Mouse (Mus musculus) midbrain, embryonic 13.5 days (tissue): Measurements from ENCODE around the gene Cnot2. TPM values are rescaled to one million over a fixed set of nuclear protein-coding genes. Genes with fewer than 3 reads are reported as not detected.
"Not testable (repeated sequence)": the region's sequence is repeated elsewhere in the genome, so short reads cannot be mapped to it uniquely, and the experiment has no call there.

Source experiments
- ATAC-seq: fragments of 200-750 bp; cut with Nextera tagmentation; 2 replicates; pipeline ENCODE4 v1.8.0; 2017; ENCODE audit warnings: mild to moderate bottlenecking, moderate TSS enrichment, moderate library complexity
- H3K27ac ChIP-seq: fragments of 300-500 bp; sonication (generic); 2 replicates; pipeline ENCODE4 v1.5.1; 2015; ENCODE audit warnings: inconsistent platforms, mild to moderate bottlenecking, moderate library complexity
- H3K27me3 ChIP-seq: fragments of 300-500 bp; sonication (generic); 2 replicates; pipeline ENCODE4 v1.6.1; 2015; ENCODE audit warnings: mild to moderate bottlenecking, inconsistent platforms
- H3K36me3 ChIP-seq: fragments of 300-500 bp; sonication (generic); 2 replicates; pipeline ENCODE4 v1.6.1; 2015; ENCODE audit warnings: mild to moderate bottlenecking, inconsistent platforms
- H3K4me1 ChIP-seq: fragments of 300-500 bp; sonication (generic); replicated peaks from 2 replicates; pipeline ENCODE4 v1.6.1; 2015; ENCODE audit warnings: inconsistent platforms
- H3K4me2 ChIP-seq: fragments of 300-500 bp; sonication (generic); replicated peaks from 2 replicates; pipeline ENCODE4 v1.6.1; 2015; ENCODE audit warnings: moderate library complexity, mild to moderate bottlenecking, inconsistent platforms
- H3K4me3 ChIP-seq: fragments of 300-500 bp; sonication (generic); replicated peaks from 2 replicates; pipeline ENCODE4 v1.5.1; 2015; ENCODE audit warnings: mild to moderate bottlenecking, inconsistent platforms
- H3K9ac ChIP-seq: fragments of 300-500 bp; sonication (generic); replicated peaks from 2 replicates; pipeline ENCODE4 v1.6.1; 2015; ENCODE audit warnings: mild to moderate bottlenecking, inconsistent platforms
- H3K9me3 ChIP-seq: fragments of 300-500 bp; sonication (generic); 2 replicates; pipeline ENCODE4 v1.6.1; 2016; ENCODE audit warnings: mild to moderate bottlenecking, inconsistent platforms
- WGBS: fragments of 180-500 bp; shearing (Covaris S2); methylation state at CpG from one replicate; pipeline ENCODE4 v1.1.7; 2015; 5-methylcytosine and 5-hydroxymethylcytosine counted together
- polyA plus RNA-seq: library from polyadenylated mRNA; unstranded; fragments of >200 nt; fragmentation: Nextera tagmentation; extraction: Ambion mirVana; gene quantifications from 2 replicates; pipeline ENCODE4 v1.2.1, GENCODE M21; 2015

Gene Cnot2
- 111 and 117 TPM in 2 replicates for polyA plus RNA-seq

GRCm38 (mm10) chr10:116581369-116581718 lies at the start of gene Cnot2:
TSS of gene Cnot2 (minus strand) at chr10:116581511.
- Histone ChIP-seq H3K27ac (peak within 1 kb of the TSS; percentile 99), H3K27me3 (no peaks in the 10 kb centered on the region), H3K9me3 (no peaks in the 10 kb centered on the region), H3K36me3 (peaks cover 16% of the 10 kb centered on the region), H3K4me3 (peak within 1 kb of the TSS; percentile 92), H3K4me2 (peak within 1 kb of the TSS; percentile 81), H3K9ac (peak within 1 kb of the TSS; percentile 97), H3K4me1 (peaks cover 26% of the 10 kb centered on the region)
- ATAC-seq = no peak
- under 1% methylated on average over 47 of the region's 47 CpGs for WGBS

DNA sequence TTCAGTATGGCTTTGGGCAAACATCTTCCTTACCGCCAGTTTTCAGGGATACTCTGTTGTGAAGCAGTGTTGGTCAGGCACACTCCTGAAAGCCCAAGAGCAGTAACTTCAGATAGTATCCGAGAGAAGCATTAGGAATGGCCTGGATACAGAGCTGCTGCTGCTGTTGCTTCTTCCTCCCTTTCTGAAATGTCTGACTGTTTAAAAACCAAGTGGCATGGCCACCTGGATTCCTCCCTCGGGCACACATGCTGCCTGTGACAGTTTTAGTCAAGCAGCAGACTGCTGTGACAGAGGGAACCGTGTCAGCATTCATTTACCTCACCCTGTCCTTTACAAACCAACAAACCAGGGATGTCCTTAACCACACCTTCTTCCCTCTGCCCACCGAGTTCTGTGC lies 47.6 kb upstream of the Cnot2 start:
- no peak overlapping the region for H3K9ac ChIP-seq
- 86% methylated on average over 5 of the region's 5 CpGs for WGBS
- ATAC-seq = no peak

GRCm38 (mm10) chr10:116626009-116626408 lies 44.7 kb upstream of the Cnot2 start:
- no peaks in the 10 kb centered on the region for H3K27me3 ChIP-seq

More for the DNA sequence above, 47.6 kb upstream of the Cnot2 start:
- Histone ChIP-seq H3K36me3 (no peaks in the 10 kb centered on the region), H3K4me1 (no peaks in the 10 kb centered on the region), H3K4me2 (no peak overlapping the region), H3K9me3 (peaks cover 4% of the 10 kb centered on the region; the same call in 1 of the 2 replicates), H3K4me3 (no peak overlapping the region), H3K27me3 (no peaks in the 10 kb centered on the region), H3K27ac (no peak overlapping the region)

DNA sequence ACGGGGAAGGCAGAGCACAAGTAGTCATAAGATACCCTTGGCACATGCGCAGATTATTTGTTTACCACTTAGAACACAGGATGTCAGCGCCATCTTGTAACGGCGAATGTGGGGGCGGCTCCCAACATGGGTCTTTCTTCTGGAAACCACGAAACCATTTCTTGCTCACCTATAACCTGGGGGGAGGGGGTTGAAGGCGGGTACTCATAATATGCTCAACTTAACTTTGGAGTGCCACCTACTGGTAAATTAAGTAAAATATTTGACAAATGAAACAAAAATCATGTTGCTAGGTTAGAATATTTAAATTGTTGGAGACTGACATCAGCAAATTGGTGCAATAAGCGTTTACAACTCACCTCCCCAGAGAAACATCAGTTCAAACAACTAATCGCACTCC lies 31.9 kb upstream of the Cnot2 start:
- WGBS = 92% methylated on average over 9 of the region's 10 CpGs
- not testable (repeated sequence) for H3K27ac ChIP-seq, H3K9ac ChIP-seq, H3K36me3 ChIP-seq, H3K9me3 ChIP-seq, H3K27me3 ChIP-seq, H3K4me1 ChIP-seq, H3K4me2 ChIP-seq, ATAC-seq, H3K4me3 ChIP-seq

More at GRCm38 (mm10) chr10:116626009-116626408, 44.7 kb upstream of the Cnot2 start:
- Histone ChIP-seq H3K9me3 (peaks cover 4% of the 10 kb centered on the region; the same call in 1 of the 2 replicates), H3K4me1 (no peaks in the 10 kb centered on the region), H3K9ac (no peak overlapping the region), H3K4me3 (no peak overlapping the region), H3K27ac (no peak overlapping the region), H3K36me3 (no peaks in the 10 kb centered on the region), H3K4me2 (no peak overlapping the region)
- ATAC-seq = no peak
- 93% methylated on average over 1 of the region's 1 CpGs for WGBS

GRCm38 (mm10) chr10:116604905-116605162 lies 23.5 kb upstream of the Cnot2 start:
- WGBS = 94% methylated on average over 4 of the region's 4 CpGs
- Histone ChIP-seq H3K27ac (no peak overlapping the region), H3K4me1 (no peaks in the 10 kb centered on the region)

GRCm38 (mm10) chr10:116604081-116604904 lies 23.0 kb upstream of the Cnot2 start:
- no peak for ATAC-seq
- WGBS = 89% methylated on average over 6 of the region's 6 CpGs
- Histone ChIP-seq H3K9me3 (no peaks in the 10 kb centered on the region), H3K27ac (no peak overlapping the region), H3K4me3 (no peak overlapping the region), H3K27me3 (no peaks in the 10 kb centered on the region), H3K4me2 (no peak overlapping the region), H3K36me3 (no peaks in the 10 kb centered on the region), H3K9ac (no peak overlapping the region), H3K4me1 (no peaks in the 10 kb centered on the region)

More at GRCm38 (mm10) chr10:116604905-116605162, 23.5 kb upstream of the Cnot2 start:
- H3K27me3 ChIP-seq = no peaks in the 10 kb centered on the region
- no peak overlapping the region for H3K4me2 ChIP-seq
- ATAC-seq = no peak
- H3K9me3 ChIP-seq = no peaks in the 10 kb centered on the region
- no peaks in the 10 kb centered on the region for H3K36me3 ChIP-seq
- no peak overlapping the region for H3K9ac ChIP-seq
- H3K4me3 ChIP-seq = no peak overlapping the region

DNA sequence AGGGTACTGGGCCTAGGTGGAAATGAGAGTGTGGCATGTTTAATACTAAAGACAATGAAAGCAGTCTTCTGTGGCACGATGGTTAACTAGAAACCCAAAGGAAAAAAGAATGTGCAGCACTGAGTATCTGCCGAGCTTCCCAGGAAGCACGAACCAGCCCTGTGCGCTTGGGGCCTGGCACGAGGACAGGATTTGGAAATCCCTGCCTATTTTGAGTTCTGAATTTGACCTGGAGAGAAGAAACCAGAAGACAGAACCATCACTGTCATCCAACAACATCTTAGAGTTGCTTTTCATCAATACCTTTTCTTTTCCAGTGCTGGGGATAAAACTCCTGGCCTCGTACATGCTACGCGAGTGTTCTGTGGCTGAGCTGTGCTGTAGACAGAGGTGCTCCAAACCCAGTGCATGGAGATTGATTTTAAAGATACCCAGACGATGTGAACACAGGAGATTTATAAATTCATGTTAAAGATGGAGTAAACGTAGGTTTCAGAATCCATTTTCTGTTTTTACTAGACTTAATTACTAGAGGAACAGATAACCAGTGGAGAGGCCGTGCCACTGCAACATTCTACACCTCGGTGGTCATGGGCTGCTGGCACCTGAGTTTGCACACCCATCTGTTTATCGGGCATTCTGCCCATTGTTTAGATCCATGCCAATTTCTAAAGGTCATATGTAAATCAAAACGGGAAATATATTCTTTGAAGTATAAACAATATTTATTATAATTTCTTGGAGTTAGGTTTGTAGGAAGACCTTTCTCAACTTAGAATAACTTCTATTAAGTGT lies 17.9 kb upstream of the Cnot2 start:
- H3K4me1 ChIP-seq = no peaks in the 10 kb centered on the region
- H3K4me3 ChIP-seq = no peak overlapping the region
- 92% methylated on average over 14 of the region's 14 CpGs for WGBS
- H3K4me2 ChIP-seq = no peak overlapping the region
- H3K9me3 ChIP-seq = no peaks in the 10 kb centered on the region
- ATAC-seq = no peak
- H3K27me3 ChIP-seq = no peaks in the 10 kb centered on the region
- no peaks in the 10 kb centered on the region for H3K36me3 ChIP-seq
- H3K9ac ChIP-seq = no peak overlapping the region
- H3K27ac ChIP-seq = no peak overlapping the region

- H3K27ac ChIP-seq = no peak overlapping the region
- peaks cover 26% of the 10 kb centered on the region for H3K4me1 ChIP-seq
- 33% methylated on average over 6 of the region's 6 CpGs for WGBS
- H3K9ac ChIP-seq = no peak overlapping the region
- no peaks in the 10 kb centered on the region for H3K27me3 ChIP-seq
- peak overlapping the region; percentile 81 for H3K4me2 ChIP-seq
- H3K4me3 ChIP-seq = peak overlapping the region; percentile 92
- peaks cover 23% of the 10 kb centered on the region for H3K36me3 ChIP-seq
- no peaks in the 10 kb centered on the region for H3K9me3 ChIP-seq
- ATAC-seq = no peak
Measured at GRCm38 (mm10) chr10:116582738-116583137, 1.4 kb upstream of the Cnot2 start.

GRCm38 (mm10) chr10:116581719-116582481 lies 589 bp upstream of the Cnot2 start:
- peak overlapping the region; percentile 97 for H3K9ac ChIP-seq
- peak overlapping the region; percentile 99 for H3K27ac ChIP-seq
- H3K4me2 ChIP-seq = peak overlapping the region; percentile 81
- peak; percentile 89 for ATAC-seq
- H3K27me3 ChIP-seq = no peaks in the 10 kb centered on the region
- H3K36me3 ChIP-seq = peaks cover 20% of the 10 kb centered on the region
- H3K9me3 ChIP-seq = no peaks in the 10 kb centered on the region
- WGBS = under 1% methylated on average over 67 of the region's 67 CpGs
- H3K4me3 ChIP-seq = peak overlapping the region; percentile 92
- H3K4me1 ChIP-seq = peaks cover 26% of the 10 kb centered on the region

DNA sequence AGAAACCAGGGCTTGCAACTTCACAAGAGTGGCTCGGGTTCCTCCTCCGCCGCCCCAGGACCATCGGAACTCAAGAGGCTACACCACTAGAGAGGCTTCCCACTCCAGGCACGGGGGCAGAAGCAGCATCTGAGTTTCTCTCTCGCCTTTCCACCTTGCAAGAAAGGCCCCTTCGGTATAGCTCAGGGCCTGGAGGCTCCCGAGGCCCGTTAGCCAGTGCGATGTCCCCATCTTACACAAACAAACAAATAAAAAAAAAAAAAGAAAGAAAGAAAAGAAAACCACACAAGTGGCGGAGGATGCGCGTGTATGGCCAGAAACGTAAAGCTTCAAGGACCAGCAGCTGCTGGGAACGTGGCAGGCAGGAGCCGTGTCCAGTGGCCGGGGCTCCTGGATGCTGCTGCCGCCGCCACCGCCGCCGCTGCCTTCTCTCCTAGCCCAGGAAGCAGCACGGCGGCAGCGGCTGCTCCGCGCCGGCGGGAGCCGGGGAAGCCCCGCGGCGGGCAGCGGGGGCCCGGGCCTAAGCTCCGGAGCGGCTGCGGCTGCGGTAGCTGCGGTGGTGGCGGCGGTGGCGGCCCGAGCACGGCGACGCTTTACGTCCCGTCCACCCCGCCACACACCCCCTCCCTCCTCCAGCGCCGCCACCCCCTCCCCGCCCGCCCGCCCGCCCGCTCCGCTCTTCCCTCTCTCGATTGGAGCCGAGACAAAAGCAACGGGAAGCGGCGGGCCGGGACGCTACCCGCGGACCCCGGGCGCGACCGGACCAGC lies 536 bp downstream of the Cnot2 start:
- H3K27ac ChIP-seq = peak overlapping the region; percentile 99
- peaks cover 12% of the 10 kb centered on the region; the same call in 1 of the 2 replicates for H3K36me3 ChIP-seq
- H3K4me2 ChIP-seq = peak overlapping the region; percentile 81
- peak overlapping the region; percentile 97 for H3K9ac ChIP-seq
- no peaks in the 10 kb centered on the region for H3K9me3 ChIP-seq
- peak overlapping the region; percentile 92 for H3K4me3 ChIP-seq
- peak; percentile 88 for ATAC-seq
- no peaks in the 10 kb centered on the region for H3K27me3 ChIP-seq
- H3K4me1 ChIP-seq = peaks cover 26% of the 10 kb centered on the region
- WGBS = under 1% methylated on average over 41 of the region's 71 CpGs

DNA sequence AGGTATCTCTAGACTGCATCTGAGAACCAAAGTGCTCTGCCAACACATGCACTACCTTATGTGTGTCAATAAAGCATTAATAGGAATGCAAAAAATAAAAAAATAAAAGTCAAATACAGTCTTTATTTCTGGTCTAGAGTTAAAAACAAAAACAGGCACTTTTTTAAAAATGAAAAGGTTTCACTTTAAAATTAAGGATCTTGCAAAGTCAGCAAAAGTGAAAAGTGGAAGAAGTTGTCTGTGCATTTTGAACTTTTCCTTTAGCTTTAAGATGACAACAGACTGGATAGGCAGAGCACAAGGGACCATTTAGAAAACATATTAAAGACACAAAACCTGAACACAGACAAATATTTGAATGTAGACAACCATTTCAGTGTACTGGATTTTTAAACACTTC lies 1.8 kb downstream of the Cnot2 start:
- Histone ChIP-seq H3K36me3 (peaks cover 3% of the 10 kb centered on the region; the same call in 1 of the 2 replicates), H3K4me2 (peak overlapping the region; percentile 28; the same call in 1 of the 2 replicates), H3K27ac (no peak overlapping the region), H3K9me3 (no peaks in the 10 kb centered on the region), H3K9ac (no peak overlapping the region; the same call in 1 of the 2 replicates), H3K27me3 (no peaks in the 10 kb centered on the region), H3K4me3 (peak overlapping the region; percentile 92), H3K4me1 (peaks cover 26% of the 10 kb centered on the region)
- ATAC-seq = no peak
